10 mouse cellular contexts compared by ENCODE assay signal in the genomic region with DNA sequence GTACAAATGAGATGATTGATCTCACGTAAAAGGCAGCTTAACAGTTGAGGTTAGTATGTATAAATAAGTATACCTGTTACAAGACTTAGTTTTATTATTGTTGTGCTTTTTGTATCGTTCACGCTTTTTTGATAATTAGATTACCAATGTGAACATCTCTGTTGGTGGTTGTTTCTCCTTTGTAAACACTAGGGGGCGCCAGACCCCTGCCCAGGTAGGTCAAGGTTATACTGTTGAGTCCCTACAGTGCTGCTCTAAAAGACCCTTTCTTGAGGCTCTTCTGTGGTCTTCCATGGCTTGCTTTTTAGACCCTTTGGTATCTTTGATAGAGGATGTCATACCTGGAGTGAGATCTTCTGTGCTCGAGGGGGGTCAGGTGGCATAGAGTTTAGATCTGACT. TPM values are rescaled to one million over a fixed set of nuclear protein-coding genes. Genes with fewer than 3 reads are reported as not detected.
DNase-seq lines count a peak whose midpoint lies in the region; ATAC-seq and TF ChIP-seq lines count a peak whose summit lies in the region.
"Had no signal": no experiment of that assay in that cellular context is flagged by ENCODE, and none has a peak within 500 bp of the region (broad histone marks: within the 10 kb centered on the region; RNA-seq: fewer than 3 reads in every experiment).

No protein-coding gene starts in this region.

- no peak for ATAC-seq in hindbrain, postnatal 0 days
- no peak for ATAC-seq in hindbrain, embryonic 14.5 days (ENCODE audit: low FRiP score)
- no peak for ATAC-seq in forebrain, embryonic 13.5 days
- ATAC-seq: hindbrain, embryonic 16.5 days had no signal

- H3K36me3 ChIP-seq in hindbrain, postnatal 0 days (ENCODE audit: insufficient read depth, low read length), result no peaks in the 10 kb centered on the region
- peaks cover 9% of the 10 kb centered on the region; the same call in 1 of the 2 replicates for H3K36me3 ChIP-seq in hindbrain, embryonic 14.5 days (replicated peaks; ENCODE audit: control insufficient read depth, insufficient read depth)
- peaks cover 30% of the 10 kb centered on the region for H3K36me3 ChIP-seq in forebrain, embryonic 13.5 days (ENCODE audit: poor library complexity, severe bottlenecking)

- TF ChIP-seq POLR2A in cortical plate, adult 2 months (IDR thresholded peaks at IDR 0.05; ENCODE audit: extremely low read depth, insufficient read depth, low read length), result no peak

- peak; percentile 42 for DNase-seq in hindbrain, postnatal 0 days (ENCODE audit: low spot score)
- DNase-seq in hindbrain, embryonic 14.5 days (ENCODE audit: low spot score), result no peak
- peak; percentile 17 for DNase-seq in thymus, postnatal 14 days
- DNase-seq in thymus, postnatal 36 days, result no peak
- DNase-seq in frontal cortex, postnatal 36 days (ENCODE audit: low spot score in 2 of 2), result no peak
- DNase-seq in frontal cortex, postnatal 25 days (ENCODE audit: low spot score in 2 of 2), result no peak

- H3K4me3 ChIP-seq in hindbrain, postnatal 0 days (ENCODE audit: low read length), result no peak overlapping the region
- H3K4me3 ChIP-seq in hindbrain, embryonic 14.5 days (replicated peaks; ENCODE audit: low read length), result no peak overlapping the region
- H3K4me3 ChIP-seq in cortical plate, adult 2 months (ENCODE audit: insufficient read depth, low read length), result no peak overlapping the region
- H3K4me3 ChIP-seq in forebrain, embryonic 13.5 days, result no peak overlapping the region
- H3K4me3 ChIP-seq: liver, embryonic 15.5 days had no signal

- no peak overlapping the region for H3K9ac ChIP-seq in hindbrain, postnatal 0 days (replicated peaks; ENCODE audit: low read length)
- H3K9ac ChIP-seq in hindbrain, embryonic 14.5 days, result no peak overlapping the region
- H3K9ac ChIP-seq in forebrain, embryonic 13.5 days, result no peak overlapping the region
- H3K9ac ChIP-seq: liver, embryonic 15.5 days had no signal

- no peaks in the 10 kb centered on the region for H3K27me3 ChIP-seq in hindbrain, postnatal 0 days (ENCODE audit: insufficient read depth, low read length)
- no peaks in the 10 kb centered on the region for H3K27me3 ChIP-seq in hindbrain, embryonic 14.5 days (ENCODE audit: control insufficient read depth, insufficient read depth, low read length)
- H3K27me3 ChIP-seq in forebrain, embryonic 13.5 days, result no peaks in the 10 kb centered on the region
- H3K27me3 ChIP-seq: liver, embryonic 15.5 days had no signal

- no peak overlapping the region for H3K27ac ChIP-seq in hindbrain, postnatal 0 days
- H3K27ac ChIP-seq in hindbrain, embryonic 14.5 days, result no peak overlapping the region
- no peak overlapping the region for H3K27ac ChIP-seq in cortical plate, adult 2 months (ENCODE audit: insufficient read depth, low read length)
- H3K27ac ChIP-seq in forebrain, embryonic 13.5 days, result no peak overlapping the region
- H3K27ac ChIP-seq: liver, embryonic 15.5 days had no signal

- TF ChIP-seq CTCF in hindbrain, postnatal 0 days (IDR thresholded peaks at IDR 0.05; ENCODE audit: low read depth), result peak; percentile 71
- TF ChIP-seq CTCF in cortical plate, adult 2 months (IDR thresholded peaks at IDR 0.05; ENCODE audit: extremely low read depth, insufficient read depth, low read length), result peak; percentile 47

- H3K4me1 ChIP-seq in hindbrain, postnatal 0 days (ENCODE audit: insufficient read depth, low read length), result peaks cover 6% of the 10 kb centered on the region; the same call in 1 of the 2 replicates
- peaks cover 3% of the 10 kb centered on the region; the same call in 1 of the 2 replicates for H3K4me1 ChIP-seq in hindbrain, embryonic 14.5 days (replicated peaks; ENCODE audit: control insufficient read depth, insufficient read depth, low read length)
- peaks cover 12% of the 10 kb centered on the region for H3K4me1 ChIP-seq in cortical plate, adult 2 months (ENCODE audit: control insufficient read depth, insufficient read depth, low read length)
- H3K4me1 ChIP-seq in forebrain, embryonic 13.5 days, result peaks cover 19% of the 10 kb centered on the region

- H3K9me3 ChIP-seq in hindbrain, postnatal 0 days (ENCODE audit: low read length), result no peaks in the 10 kb centered on the region
- H3K9me3 ChIP-seq in hindbrain, embryonic 14.5 days (ENCODE audit: control insufficient read depth, low read length), result no peaks in the 10 kb centered on the region
- H3K9me3 ChIP-seq in forebrain, embryonic 13.5 days (replicated peaks), result no peaks in the 10 kb centered on the region
- H3K9me3 ChIP-seq: liver, embryonic 15.5 days had no signal

- WGBS in hindbrain, postnatal 0 days, result 73% methylated on average over 5 of the region's 5 CpGs
- 79% methylated on average over 5 of the region's 5 CpGs for WGBS in hindbrain, embryonic 14.5 days
- WGBS in forebrain, embryonic 13.5 days, result 74% methylated on average over 5 of the region's 5 CpGs

- H3K4me2 ChIP-seq in hindbrain, postnatal 0 days (ENCODE audit: low read depth, low read length), result no peak overlapping the region
- H3K4me2 ChIP-seq in hindbrain, embryonic 14.5 days (replicated peaks), result no peak overlapping the region
- no peak overlapping the region for H3K4me2 ChIP-seq in forebrain, embryonic 13.5 days
- H3K4me2 ChIP-seq: liver, embryonic 15.5 days had no signal

RNA-seq across cellular contexts. Expression of a gene that starts 20.8 kb away (rescaled TPM):
- 10.3 and 12.2 TPM in 2 replicates for total RNA-seq in hindbrain, postnatal 0 days (2014; rRNA removed)
- polyA plus RNA-seq in hindbrain, postnatal 0 days (2015; fragmentation: Nextera tagmentation; extraction: Ambion mirVana), result 18.3 and 18.8 TPM in 2 replicates
- 22.1 and 24.4 TPM in 2 replicates for polyA plus RNA-seq in hindbrain, embryonic 14.5 days (2014; fragmentation: Nextera tagmentation; extraction: Ambion mirVana)
- polyA plus RNA-seq in cortical plate, adult 2 months (2012; rRNA removed), result 12.0 and 13.4 TPM in 2 replicates
- polyA plus RNA-seq in forebrain, embryonic 13.5 days (2015; fragmentation: Nextera tagmentation; extraction: Ambion mirVana), result 25.2 and 28.4 TPM in 2 replicates

Comparison
In these comparisons a context has a peak if more than half of its experiments do, and no peak if none do; other contexts are left out.
1. DNase-seq: peak in hindbrain, postnatal 0 days (single experiment) and thymus, postnatal 14 days (single experiment); none in hindbrain, embryonic 14.5 days (single experiment), thymus, postnatal 36 days (0 of 2), frontal cortex, postnatal 36 days (0 of 2) and frontal cortex, postnatal 25 days (0 of 2).